Mouse (Mus musculus) neural tube, embryonic 10.5 days (tissue): Measurements from ENCODE around the gene Sept9.

Experiments
- DNase-seq: peaks from one replicate; pipeline ENCODE4 v3.0.0-alpha.2; 2017; ENCODE audit warnings: low spot score; ENCODE audit errors: extremely low spot score

Sept9 gene

DNA sequence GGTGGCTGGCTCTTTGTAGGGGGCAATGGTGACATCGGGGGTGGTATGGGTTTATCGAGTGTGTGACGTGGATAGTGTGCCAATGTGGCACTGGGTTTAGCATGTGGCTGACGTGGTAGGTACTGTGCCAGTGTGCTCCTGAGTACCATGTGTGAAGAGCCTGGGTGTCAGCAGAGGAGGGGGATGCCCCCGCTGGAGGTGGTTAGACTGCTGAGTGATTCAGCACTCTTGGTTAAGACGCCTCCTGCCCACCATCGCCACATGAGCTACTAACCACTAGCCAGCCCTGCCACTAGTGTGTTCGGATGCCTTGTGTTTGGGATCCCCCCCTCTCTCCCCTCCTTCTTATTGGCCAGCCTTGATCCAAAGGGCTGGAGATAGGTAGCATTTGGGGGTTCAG is 21.3 kb downstream of the Sept9 start:
- DNase-seq: no peak

DNA sequence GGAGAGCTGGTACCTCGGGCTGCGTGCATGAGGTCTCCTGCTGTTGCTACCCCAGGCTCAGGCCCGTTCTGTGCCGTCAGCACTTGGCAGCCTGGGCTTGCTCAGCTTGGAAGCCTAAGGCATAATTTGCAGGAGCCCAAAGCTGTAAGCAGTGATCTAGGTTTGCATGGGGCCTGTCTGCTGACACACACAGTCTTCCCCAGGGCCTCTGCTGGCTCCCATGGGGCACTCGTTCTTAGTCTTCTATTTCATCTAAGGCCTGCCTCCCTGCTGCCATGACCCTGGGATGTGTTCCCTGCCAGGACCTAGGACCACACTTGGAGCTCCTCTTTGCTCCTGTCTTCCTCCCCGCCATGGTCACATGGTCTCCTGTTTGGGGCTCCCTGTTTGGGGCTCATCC is 21.7 kb downstream of the Sept9 start:
- DNase-seq: no peak

DNA sequence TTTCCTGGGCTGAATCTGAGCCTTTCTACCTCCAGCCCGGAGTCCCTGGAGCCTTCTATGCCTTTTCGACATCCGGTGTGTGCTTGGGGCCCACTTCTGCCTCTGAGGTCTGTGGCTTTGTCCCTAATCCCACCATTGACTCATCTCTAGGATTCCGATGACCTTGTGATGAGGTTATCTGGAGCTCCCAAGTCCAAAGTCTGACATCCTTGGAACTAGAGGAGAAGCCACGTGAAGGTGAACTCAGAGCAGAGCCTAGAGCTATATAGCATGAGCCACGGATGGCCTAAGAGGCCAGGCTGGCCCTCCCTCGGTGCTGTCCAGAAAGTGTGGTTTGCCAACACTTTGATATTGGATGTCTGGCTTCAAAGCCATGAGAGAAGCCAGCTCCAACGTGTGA is 23.4 kb downstream of the Sept9 start:
- DNase-seq: no peak

DNA sequence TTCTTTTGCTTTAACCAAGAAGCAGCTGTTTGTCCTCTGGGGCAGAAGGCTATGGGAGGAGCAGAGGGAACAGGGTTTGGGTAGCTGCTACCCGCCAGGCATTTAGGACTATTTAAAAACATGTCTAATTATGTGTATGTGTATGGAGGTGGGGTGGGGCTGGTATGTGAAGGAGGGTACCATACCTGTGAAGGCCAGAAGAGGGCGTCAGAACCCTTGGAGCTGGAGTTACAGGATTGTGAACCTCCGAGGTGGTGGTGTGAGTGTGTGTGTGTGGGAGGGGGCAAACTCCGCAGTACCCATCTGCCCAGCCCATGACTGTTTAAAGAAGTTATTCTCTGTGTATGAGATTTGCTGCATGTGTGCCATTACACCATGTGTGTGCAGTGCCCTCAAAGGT is 25.3 kb downstream of the Sept9 start:
- DNase-seq: no peak

DNA sequence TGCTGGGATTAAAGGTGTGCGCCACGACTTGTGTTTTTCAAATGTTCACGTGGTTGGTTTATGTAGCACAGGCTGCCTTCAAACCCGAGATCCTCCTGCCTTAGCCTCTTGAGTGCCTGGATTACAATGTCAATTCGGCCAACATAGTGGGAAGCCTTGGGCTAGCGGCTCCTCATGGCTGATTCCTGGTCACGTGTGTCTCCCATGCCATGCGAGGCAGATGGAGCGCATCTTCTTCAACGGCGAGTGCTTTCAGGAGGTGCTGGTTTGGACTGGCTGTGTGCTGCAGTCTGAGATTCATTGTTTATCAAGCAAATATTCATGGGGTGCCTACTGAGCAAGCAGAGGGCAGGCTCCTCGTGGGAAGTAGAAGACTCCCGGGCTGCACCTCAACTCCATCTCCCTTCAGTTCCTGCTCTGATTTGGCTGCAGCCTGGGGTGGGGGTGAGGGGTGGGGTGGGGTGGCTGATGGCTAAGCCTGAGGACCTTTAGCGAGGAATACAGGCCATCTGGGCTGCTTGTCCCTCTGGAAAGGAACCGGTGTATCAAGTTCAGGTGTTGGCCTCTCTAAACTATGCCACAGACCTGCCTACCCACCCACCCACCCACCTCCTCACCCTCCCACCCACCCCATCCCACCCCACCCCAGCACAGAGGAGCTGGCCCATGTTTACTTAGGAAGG is 26.2 kb downstream of the Sept9 start:
- no peak for DNase-seq

DNA sequence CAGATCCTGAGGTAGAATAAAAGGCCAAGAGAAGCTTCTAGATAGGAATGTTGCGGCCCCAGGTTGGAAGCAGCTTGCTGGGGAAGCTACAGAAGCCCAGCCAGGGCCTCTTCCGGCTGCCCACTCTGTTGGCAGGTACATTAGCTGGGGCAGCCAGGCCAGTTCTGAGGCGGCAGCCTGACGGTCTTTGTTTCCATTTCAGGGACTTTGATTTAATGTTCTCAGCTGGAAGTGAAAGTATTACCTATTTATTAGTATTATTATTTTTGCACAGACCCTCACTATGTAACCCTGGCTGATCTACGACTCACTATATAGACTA is 26.7 kb downstream of the Sept9 start:
- DNase-seq: no peak

DNA sequence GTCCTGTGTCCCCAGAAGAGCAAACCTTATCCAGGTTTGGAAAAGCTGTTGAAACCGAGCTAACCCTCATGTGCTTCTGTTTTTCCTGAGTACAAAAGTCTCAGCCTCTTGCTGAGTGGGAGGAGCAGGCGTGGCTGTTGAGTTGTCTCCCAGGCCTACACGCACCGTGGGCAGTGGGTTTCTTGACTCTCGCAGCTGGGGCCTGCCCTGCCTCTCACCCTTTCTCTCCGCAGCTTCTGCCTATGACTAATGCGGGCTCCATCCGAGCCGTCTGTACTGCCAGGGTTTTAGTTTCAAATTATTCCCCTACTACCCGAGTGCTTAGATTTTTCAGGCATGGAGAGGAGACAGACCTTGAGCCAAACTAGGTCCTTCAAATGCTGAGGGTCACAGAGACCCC is 28.7 kb downstream of the Sept9 start:
- DNase-seq: no peak

DNA sequence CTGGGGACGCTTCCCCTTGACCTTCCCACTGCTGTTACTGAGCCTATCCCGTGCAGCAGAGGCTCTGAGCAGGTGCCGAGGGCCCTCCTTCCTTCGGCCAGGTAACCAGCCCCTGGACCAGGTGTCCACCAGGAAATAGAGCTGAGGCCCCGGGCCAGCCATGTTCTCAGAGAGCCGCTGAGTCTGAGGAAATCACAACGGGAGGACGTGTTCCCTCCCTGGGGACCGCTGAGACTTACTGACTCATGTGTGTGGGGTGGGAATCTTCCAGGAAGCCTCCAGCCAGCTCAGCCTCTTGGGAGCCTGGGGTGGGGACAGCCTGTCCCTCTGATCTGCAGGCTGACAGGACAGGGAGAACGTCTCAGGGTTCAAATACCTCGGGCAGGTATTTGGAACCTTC is 32.1 kb downstream of the Sept9 start:
- DNase-seq: no peak

DNA sequence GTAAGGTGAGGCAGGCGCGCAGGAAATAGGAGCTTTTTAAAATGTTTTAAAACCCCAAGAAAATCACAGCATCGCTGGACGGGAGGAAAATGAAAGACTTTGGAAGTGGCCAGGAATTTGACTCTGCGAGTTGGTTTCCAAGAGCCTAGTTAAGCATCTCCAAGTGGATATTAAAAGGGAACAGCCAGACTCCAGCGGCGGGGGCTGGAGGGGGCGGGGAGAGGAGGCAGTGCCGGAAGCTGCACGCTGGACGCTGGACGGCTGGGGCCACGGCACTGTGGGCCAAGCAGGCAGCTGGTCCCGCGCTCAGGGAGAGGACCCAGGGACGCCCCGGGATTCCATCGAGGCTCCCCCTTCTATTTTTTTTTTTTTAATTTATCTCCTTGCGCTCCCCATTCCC is 32.6 kb downstream of the Sept9 start:
- no peak for DNase-seq

DNA sequence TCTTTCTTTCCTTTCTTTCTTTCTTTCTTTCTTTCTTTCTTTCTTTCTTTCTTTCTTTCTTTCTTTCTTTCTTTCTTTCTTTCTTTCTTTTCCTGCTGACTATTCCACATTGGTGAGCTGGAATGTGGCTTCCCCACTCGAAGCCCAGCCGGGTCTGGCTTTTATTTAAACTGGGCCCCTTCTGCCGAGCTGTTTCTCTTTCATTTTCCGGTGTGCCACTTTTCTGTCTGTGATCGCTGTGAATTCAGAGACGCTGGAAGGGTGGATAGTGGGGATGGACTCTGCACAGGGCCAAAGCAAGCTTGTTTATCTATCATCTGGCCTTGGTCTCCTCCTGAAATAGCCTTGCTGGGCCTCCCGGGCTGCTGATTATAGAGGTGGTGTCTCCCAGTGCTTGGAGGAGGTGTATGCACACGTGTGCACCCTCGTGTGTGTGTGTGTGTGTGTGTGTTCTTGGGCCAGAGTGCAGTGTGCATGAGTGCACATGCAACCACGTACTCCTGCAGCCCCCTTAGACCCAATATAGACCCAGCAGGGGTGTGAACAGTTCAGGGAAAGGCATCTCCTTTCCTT is 33.5 kb downstream of the Sept9 start:
- DNase-seq: no peak

DNA sequence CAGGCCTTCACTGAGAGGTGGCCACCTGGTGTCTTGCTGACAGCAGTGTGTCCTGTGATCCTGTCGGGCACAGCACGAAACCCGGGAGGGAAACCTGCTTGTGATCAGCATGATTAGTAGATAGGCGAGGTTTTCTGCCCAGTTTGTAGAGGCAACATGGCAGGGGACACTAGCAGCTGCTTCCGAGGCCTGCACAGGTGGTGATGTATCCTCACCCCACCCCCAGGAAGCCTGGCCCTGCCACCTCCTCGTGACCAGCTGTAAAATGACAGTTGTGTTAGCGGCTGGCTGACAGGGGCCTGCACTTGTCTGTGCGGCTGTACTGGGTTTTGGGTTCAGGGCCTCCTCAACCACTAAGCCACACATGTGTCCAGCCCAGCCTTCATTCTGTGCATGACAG is 34.4 kb downstream of the Sept9 start:
- no peak for DNase-seq

DNA sequence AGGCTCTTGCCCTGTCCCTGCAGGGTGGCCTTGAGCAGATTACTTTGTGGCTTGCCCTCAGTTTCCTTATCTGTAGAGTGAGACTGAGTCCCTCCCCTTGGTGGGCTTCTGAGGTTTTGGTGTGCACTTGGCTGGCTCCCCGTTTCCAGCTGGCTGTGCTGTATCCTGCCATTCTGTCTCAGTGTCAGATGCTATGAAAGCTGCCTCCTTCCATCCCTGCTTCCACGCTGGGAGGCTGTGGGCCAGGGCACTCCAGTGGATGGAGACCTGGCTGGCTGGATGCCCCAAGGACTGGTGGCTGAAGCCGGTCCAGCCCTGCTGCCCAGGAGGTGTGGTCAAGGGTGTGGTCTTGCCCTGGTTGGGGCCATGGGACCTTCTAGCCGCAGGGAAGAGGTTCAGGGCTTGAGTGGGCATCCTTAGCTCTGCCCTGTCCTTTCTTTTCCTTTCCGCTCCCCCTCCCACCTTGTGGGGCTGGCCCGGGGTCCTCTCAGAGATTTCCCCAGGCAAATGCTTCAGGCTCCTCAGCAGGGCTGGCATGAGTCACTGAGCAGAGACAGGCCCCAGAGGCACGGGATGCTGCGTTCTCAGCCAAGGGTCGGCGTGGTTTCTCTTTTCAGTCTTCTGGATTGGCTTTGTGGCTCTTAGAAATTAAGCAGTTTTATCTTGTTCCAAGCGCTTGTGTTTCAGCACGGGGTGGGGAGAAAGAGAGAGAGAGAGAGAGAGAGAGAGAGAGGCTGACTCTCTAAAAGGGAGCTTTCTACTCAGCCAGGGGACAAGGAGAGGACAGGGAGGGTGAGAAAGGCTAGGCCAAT is 35.8 kb downstream of the Sept9 start:
- DNase-seq: no peak

DNA sequence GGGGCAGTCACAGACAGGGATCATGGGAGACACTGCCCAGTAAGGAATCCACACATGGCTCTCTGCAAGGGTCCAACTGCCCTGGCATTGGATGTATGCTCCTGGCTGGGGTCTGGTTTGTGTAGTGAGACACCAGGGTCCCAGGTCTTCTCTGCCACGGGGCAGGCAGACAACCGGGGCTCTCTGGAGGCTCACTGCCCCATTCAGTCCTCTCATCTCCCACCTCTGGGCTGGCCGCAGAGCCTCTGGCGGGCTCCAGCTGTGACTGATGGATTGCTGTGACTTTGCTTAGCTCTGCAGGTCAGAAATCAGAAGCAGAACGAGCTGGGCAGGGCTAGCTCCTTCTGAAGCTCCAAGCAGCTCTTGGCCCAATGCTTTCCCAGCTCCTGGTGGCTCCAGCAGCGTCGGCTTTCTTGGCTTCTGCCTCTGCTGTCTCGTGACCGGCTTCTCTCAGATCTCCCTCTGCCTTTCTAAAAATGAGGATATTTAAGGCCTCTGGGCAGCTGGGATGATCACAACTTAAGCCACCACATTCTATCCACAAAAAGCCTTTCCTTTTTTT is 36.5 kb downstream of the Sept9 start:
- no peak for DNase-seq

DNA sequence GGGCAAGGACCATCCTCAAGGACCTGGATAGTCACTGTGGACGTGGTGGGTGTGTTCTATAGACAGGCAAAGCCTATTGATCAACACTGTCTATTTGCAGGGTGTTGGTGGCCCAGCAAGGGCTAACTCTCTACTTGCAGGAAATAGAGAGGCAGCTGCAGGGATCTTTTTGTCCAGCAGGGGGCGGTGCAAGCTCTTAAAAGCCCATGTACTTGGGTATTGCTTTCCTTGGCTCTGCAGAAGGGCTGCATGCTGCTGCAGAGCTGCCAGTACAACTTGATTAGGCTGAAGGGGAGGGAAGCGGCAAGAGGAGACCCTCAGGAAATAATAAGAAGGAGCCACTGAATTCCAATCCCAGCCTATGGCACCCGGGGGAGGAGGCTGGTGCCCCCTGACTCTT is 38.7 kb downstream of the Sept9 start:
- peak; percentile 97 for DNase-seq

DNA sequence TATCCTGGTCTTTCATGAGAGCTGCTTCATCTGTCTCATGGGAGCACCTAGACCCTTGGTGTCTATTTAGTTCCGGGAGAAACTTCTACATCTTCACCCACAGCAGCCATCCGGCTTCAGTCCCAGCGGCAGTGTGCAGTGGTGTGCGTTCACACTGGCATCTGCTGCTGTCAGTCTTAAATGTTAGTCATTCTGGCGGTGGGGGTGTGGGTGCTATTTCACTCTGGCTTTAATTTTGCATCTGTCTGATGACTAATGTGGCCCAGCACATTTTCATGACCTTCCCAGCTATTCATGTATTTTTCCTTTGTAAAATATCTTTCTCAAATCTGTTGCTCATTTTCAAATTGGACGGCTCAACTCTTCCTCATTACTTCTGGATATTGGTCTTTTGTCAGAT is 40.2 kb downstream of the Sept9 start:
- no peak for DNase-seq

DNA sequence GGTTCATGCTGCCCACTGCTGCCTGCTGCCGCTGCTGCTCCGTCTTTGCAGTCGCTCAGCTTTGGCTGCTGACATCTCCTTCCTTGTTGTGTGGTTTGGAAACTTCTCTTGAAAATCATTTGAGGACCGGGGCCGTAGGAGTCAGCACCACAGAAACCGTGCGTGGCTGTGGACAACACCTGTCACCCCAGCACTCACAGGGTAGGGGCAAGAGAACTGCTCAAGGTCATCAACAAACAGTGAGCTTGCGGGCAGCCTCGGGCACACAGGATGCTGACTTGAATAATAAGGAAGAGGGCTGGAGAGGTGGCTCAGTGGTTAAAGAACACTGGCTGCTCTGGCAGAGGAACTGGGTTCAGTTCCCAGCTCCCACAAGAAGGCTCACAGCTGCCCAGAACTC is 40.9 kb downstream of the Sept9 start:
- DNase-seq: no peak

DNA sequence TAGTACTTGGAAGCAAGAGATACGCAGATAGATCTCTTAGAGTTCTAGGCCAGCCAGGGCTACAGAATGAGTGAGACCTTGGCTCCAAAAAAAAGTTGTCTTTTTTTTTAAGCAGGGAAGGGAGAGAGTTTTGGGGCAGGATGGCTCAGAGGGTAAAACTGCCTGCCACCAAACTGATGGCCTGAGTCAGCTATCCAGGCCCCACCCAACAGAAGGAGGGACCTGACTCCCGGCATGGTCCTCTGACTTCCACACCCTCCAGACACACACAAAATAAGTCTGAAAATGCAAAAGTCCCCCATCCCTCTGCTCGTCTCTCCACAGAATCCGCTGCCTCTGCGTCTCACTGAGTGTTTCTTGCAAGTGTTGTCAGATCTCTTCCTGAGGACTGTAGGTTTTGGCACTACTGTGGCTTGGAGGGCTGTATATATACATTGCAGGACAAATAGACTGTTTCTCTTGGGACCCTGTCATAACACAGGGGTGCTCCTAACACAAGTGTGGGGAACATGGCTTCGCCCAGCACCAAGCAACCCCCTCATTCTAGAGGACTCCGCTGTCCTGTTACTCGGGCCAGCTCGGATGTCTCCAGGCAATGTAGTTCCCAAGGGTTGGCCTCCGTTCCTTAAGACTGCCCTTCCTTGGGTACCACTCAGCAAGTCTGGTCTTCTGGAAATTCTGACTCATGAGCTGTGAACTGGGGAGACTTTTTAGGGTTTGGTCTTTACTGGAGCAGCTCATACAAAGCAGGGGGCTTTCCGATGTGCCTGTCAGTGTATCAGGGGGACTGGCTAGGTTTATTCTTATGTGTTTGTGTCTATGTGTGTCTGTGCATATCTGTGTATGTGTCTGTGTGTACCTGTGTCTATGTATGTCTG is 41.6 kb downstream of the Sept9 start:
- no peak for DNase-seq

DNA sequence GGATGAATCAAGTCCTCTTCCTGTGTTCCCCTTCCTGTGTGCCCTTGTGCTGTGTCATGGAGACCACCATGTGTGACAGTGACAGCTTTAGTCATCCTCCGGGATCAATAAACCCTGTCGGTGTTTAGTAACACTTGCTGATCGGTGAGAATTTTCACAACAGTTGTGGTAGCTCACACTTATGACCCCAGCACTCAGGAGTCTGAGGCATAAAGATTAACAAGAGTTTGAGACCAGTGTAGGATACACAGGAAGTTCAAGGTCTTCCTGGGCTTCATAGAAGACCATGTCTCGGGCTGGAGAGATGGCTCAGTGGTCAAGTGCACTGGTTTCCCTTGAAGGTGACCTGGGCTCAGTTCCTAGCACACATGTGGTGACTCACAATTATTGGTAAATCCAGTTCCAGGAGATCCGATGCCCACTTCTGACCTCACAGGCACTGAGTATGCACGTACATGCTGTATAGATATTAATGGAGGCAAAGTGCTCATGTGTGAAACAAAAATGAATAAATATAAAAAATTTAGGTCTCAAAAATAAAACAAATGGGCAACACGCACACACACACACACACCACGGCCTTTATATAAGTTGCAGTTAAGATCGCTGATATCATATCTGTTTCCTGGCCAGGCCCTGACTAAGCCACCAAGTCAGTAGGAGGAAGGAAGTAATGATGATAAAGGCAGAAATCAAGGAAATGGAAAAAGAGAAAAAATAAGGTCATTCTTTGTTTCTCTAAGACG is 43.1 kb downstream of the Sept9 start:
- DNase-seq: no peak

DNA sequence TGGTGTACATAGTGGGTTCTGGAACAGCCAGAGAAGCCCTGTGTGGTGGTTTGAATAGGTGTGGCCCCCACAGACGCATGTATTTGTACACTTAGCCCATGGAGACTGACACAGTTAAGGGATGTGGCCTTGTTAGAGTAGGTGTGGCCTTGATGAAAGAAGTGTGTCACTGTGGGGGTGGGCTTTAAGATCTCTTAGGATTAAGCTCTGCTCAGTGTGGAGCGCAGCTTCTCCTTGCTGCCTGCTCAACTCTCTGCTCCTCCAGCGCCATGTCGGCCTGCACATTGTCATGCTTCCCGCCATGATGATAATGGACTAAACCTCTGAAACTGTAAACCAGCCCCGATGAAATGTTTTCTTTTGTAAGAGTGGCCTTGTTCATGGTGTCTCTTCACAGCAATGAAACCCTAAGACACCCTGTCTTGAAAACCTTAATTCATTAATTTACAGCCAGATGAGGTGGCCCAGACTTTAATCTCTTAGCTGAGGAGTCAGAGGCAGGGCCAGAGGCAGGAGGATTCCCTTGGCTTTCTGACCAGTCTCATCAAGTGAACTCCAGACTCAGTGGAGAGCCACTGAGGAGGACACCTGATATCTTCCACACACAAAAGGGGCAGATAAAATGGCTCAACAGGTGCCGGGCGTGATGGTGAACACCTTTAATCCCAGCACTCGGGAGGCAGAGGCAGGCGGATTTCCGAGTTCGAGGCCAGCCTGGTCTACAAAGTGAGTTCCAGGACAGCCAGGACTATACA is 44.3 kb downstream of the Sept9 start:
- DNase-seq: no peak

DNA sequence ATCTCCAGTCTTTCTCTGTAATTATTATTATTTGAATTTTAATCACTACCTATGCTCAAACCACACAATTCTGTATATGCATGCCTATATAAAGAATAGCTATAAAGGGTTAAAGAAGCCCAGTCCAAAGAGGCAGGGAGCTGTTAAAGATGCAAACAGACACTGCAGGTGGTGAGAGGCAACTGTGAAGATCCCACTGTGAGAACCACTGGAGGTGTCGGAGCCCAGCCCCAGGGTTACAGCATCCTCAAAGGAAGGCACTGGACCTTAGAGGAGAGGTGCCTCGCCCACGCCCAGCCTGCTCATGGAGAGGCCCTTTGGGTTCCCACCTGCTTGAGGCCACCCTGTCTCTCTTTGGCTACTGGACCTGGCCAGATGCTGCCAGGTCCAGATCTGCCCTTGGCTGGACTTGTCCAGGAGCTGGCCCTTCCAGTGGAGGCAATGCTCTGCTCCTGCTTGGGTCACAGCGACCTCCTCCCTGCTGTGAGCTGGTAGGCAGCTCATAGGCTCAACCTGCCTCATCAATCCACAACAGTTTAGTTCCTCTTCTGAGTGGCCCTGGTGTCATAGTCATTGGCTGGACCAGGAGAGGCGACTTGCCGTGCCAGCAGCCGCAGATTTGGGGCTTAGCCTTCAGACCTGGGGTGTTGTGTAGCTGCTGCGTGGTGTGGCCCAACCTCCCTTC is 45.7 kb downstream of the Sept9 start:
- no peak for DNase-seq
